Comparison of ENCODE assay signal across 28 mouse cellular contexts in the genomic region with DNA sequence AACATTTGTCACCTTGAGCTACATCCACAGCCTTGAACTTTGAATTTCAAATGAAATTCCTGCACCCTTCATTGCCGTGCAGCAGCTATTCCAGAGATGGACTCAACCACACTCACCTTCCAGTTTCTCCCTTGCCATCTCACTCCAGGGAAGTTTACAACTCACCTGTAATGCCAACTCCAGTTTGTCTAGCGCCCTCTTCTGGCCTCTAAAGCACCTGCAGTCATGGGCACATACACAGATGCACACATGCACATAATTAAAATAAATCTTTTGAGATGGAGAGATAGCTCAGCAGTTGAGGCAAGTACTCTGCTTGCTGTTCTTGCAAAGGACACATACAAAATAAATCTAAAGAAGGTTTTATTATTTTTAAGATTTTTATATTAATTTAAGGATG. TPM values are rescaled to one million over a fixed set of nuclear protein-coding genes. Genes with fewer than 3 reads are reported as not detected.
DNase-seq lines count a peak whose midpoint lies in the region; ATAC-seq and TF ChIP-seq lines count a peak whose summit lies in the region.
"Had no signal": no experiment of that assay in that cellular context is flagged by ENCODE, and none has a peak within 500 bp of the region (broad histone marks: within the 10 kb centered on the region; RNA-seq: fewer than 3 reads in every experiment).

No protein-coding gene starts in this region.

- TF ChIP-seq CTCF in kidney, postnatal 0 days (IDR thresholded peaks at IDR 0.05; ENCODE audit: low read depth) = peak; percentile 34; the same call in 1 of the 2 replicates
- TF ChIP-seq CTCF in kidney, adult 2 months (conservative IDR thresholded peaks at IDR 0.05; ENCODE audit: insufficient read depth, insufficient read length, low read depth, low read length) = no peak
- TF ChIP-seq CTCF in midbrain, postnatal 0 days (IDR thresholded peaks at IDR 0.05) = peak; percentile 21; the same call in 1 of the 2 replicates

- no peak overlapping the region for H3K4me2 ChIP-seq in kidney, postnatal 0 days (ENCODE audit: low read length)
- H3K4me2 ChIP-seq in midbrain, postnatal 0 days (ENCODE audit: low read depth, low read length, poor library complexity, severe bottlenecking) = no peak overlapping the region
- H3K4me2 ChIP-seq: embryonic facial prominence, embryonic 12.5 days; forebrain, embryonic 12.5 days; heart, embryonic 11.5 days; limb, embryonic 13.5 days; liver, embryonic 15.5 days; midbrain, embryonic 13.5 days; neural tube, embryonic 13.5 days had no signal

- no peak for ATAC-seq in CD4-positive, CD25-positive, alpha-beta regulatory T cell, adult 4 months
- ATAC-seq in kidney, postnatal 0 days (replicated peaks; ENCODE audit: low FRiP score, low read depth) = no peak
- ATAC-seq in midbrain, postnatal 0 days (ENCODE audit: low FRiP score) = no peak
- ATAC-seq in erythroblast, adult 5-6 weeks (replicated peaks; ENCODE audit: low FRiP score, poor library complexity, severe bottlenecking) = no peak
- ATAC-seq: midbrain, embryonic 13.5 days; Patski had no signal

- H3K9me3 ChIP-seq in kidney, postnatal 0 days (replicated peaks; ENCODE audit: low read length) = no peaks in the 10 kb centered on the region
- H3K9me3 ChIP-seq in midbrain, postnatal 0 days (ENCODE audit: low read length) = no peaks in the 10 kb centered on the region
- peaks cover 2% of the 10 kb centered on the region; the same call in 1 of the 2 replicates for H3K9me3 ChIP-seq in midbrain, embryonic 10.5 days (replicated peaks)
- H3K9me3 ChIP-seq: embryonic facial prominence, embryonic 12.5 days; forebrain, embryonic 12.5 days; hindbrain, embryonic 10.5 days; liver, embryonic 15.5 days; midbrain, embryonic 13.5 days; neural tube, embryonic 13.5 days had no signal

- no peaks in the 10 kb centered on the region for H3K36me3 ChIP-seq in kidney, postnatal 0 days (ENCODE audit: insufficient read depth, low read length)
- H3K36me3 ChIP-seq in kidney, adult 2 months (ENCODE audit: control insufficient read depth, insufficient read depth, low read length) = no peaks in the 10 kb centered on the region
- H3K36me3 ChIP-seq in midbrain, postnatal 0 days (ENCODE audit: insufficient read depth, low read length) = no peaks in the 10 kb centered on the region
- H3K36me3 ChIP-seq in midbrain, embryonic 10.5 days = no peaks in the 10 kb centered on the region
- H3K36me3 ChIP-seq: embryonic facial prominence, embryonic 12.5 days; forebrain, embryonic 12.5 days; hindbrain, embryonic 10.5 days; limb, embryonic 13.5 days; liver, embryonic 15.5 days; midbrain, embryonic 13.5 days; neural tube, embryonic 13.5 days had no signal

- H3K4me1 ChIP-seq in kidney, postnatal 0 days (replicated peaks; ENCODE audit: insufficient read depth, low read length) = peaks cover 25% of the 10 kb centered on the region
- H3K4me1 ChIP-seq in kidney, adult 2 months (ENCODE audit: control insufficient read depth, insufficient read depth, low read length) = no peaks in the 10 kb centered on the region
- peaks cover 3% of the 10 kb centered on the region; the same call in 1 of the 2 replicates for H3K4me1 ChIP-seq in midbrain, postnatal 0 days (ENCODE audit: insufficient read depth, low read length)
- peaks cover 24% of the 10 kb centered on the region for H3K4me1 ChIP-seq in midbrain, embryonic 10.5 days

- H3K27me3 ChIP-seq in kidney, postnatal 0 days (ENCODE audit: insufficient read depth, low read length) = no peaks in the 10 kb centered on the region
- no peaks in the 10 kb centered on the region for H3K27me3 ChIP-seq in kidney, adult 2 months (replicated peaks; ENCODE audit: control insufficient read depth, insufficient read depth, low read length)
- H3K27me3 ChIP-seq in midbrain, postnatal 0 days (ENCODE audit: insufficient read depth, low read length) = no peaks in the 10 kb centered on the region
- H3K27me3 ChIP-seq in midbrain, embryonic 10.5 days (ENCODE audit: low read depth, poor library complexity, severe bottlenecking) = 0 out of 2 replicates have a peak, but pooled peaks cover 3% of the 10 kb centered on the region
- H3K27me3 ChIP-seq: embryonic facial prominence, embryonic 12.5 days; forebrain, embryonic 12.5 days; limb, embryonic 13.5 days; liver, embryonic 15.5 days; midbrain, embryonic 13.5 days; neural tube, embryonic 13.5 days; Patski had no signal

- DNase-seq in CD4-positive, CD25-positive, alpha-beta regulatory T cell, adult 2 months (ENCODE audit: low read depth, low spot score) = peak; percentile 16
- DNase-seq in kidney, postnatal 0 days (ENCODE audit: low spot score) = no peak
- no peak for DNase-seq in kidney, adult 2 months
- no peak for DNase-seq in midbrain, postnatal 0 days (ENCODE audit: low spot score)
- no peak for DNase-seq in midbrain, embryonic 10.5 days (ENCODE audit: low spot score)
- DNase-seq: adrenal gland, adult 2 months; cerebellum, adult 18-20 months; cerebellum, postnatal 25 days; kidney, adult 8-10 months; kidney, postnatal 14 days; layer of hippocampus, postnatal 36 days; lung, postnatal 14 days; retina, postnatal 1 day; right cerebral cortex, postnatal 25 days; thymus, adult 18-20 months; thymus, postnatal 36 days had no signal

- H3K27ac ChIP-seq in kidney, postnatal 0 days = no peak overlapping the region
- H3K27ac ChIP-seq in kidney, adult 2 months (ENCODE audit: insufficient read depth, low read depth, low read length) = no peak overlapping the region
- no peak overlapping the region for H3K27ac ChIP-seq in midbrain, postnatal 0 days (ENCODE audit: low read depth, low read length)
- H3K27ac ChIP-seq in midbrain, embryonic 10.5 days (replicated peaks) = no peak overlapping the region
- H3K27ac ChIP-seq: embryonic facial prominence, embryonic 12.5 days; forebrain, embryonic 12.5 days; limb, embryonic 13.5 days; liver, embryonic 15.5 days; midbrain, embryonic 13.5 days; neural tube, embryonic 13.5 days had no signal

- H3K4me3 ChIP-seq in kidney, postnatal 0 days (replicated peaks; ENCODE audit: low read depth, low read length) = no peak overlapping the region
- H3K4me3 ChIP-seq in kidney, adult 2 months (ENCODE audit: insufficient read depth, low read depth, low read length) = no peak overlapping the region
- H3K4me3 ChIP-seq in midbrain, postnatal 0 days (ENCODE audit: low read depth, low read length) = no peak overlapping the region
- no peak overlapping the region for H3K4me3 ChIP-seq in midbrain, embryonic 10.5 days
- H3K4me3 ChIP-seq: embryonic facial prominence, embryonic 12.5 days; erythroblast, embryonic 14.5 days; forebrain, embryonic 12.5 days; hindbrain, embryonic 10.5 days; limb, embryonic 13.5 days; liver, embryonic 15.5 days; midbrain, embryonic 13.5 days; neural tube, embryonic 13.5 days had no signal

- H3K9ac ChIP-seq in kidney, postnatal 0 days (ENCODE audit: low read depth, low read length) = no peak overlapping the region
- no peak overlapping the region for H3K9ac ChIP-seq in midbrain, postnatal 0 days (replicated peaks; ENCODE audit: low read length, poor library complexity, severe bottlenecking)
- H3K9ac ChIP-seq: embryonic facial prominence, embryonic 12.5 days; forebrain, embryonic 12.5 days; limb, embryonic 13.5 days; liver, embryonic 15.5 days; midbrain, embryonic 13.5 days; neural tube, embryonic 13.5 days had no signal

- WGBS in kidney, postnatal 0 days = 81% methylated on average over 2 of the region's 2 CpGs
- WGBS in kidney, adult 2 months = 72% methylated on average over 2 of the region's 2 CpGs
- WGBS in midbrain, postnatal 0 days = 79% methylated on average over 2 of the region's 2 CpGs
- WGBS in midbrain, embryonic 10.5 days = 77% methylated on average over 2 of the region's 2 CpGs

- no peak for TF ChIP-seq POLR2A in kidney, adult 2 months (IDR thresholded peaks at IDR 0.05; ENCODE audit: low read depth, low read length)

RNA-seq across cellular contexts. Expression of gene Mrps18a, which starts 31.7 kb away (rescaled TPM):
- polyA plus RNA-seq in CD4-positive, CD25-positive, alpha-beta regulatory T cell, adult 4 months (2017; shearing (Covaris generic)) = 100 to 1,000 TPM; 112 to 139 TPM
- polyA plus RNA-seq in kidney, postnatal 0 days (2015; fragmentation: Nextera tagmentation; extraction: Ambion mirVana) = 171 and 188 TPM in 2 replicates
- polyA plus RNA-seq in kidney, adult 2 months (2012; rRNA removed) = 94.6 and 120 TPM in 2 replicates
- total RNA-seq in midbrain, postnatal 0 days (2014; rRNA removed) = 63.7 and 84.4 TPM in 2 replicates
- 173 and 175 TPM in 2 replicates for polyA plus RNA-seq in midbrain, postnatal 0 days (2015; fragmentation: Nextera tagmentation; extraction: Ambion mirVana)
- polyA plus RNA-seq in midbrain, embryonic 10.5 days (2016; fragmentation: Nextera tagmentation; extraction: Ambion mirVana) = 143 and 156 TPM in 2 replicates
- total RNA-seq in erythroblast, adult 5-6 weeks (2015; ENCODE audit: low replicate concordance) = 8.6 and 20.9 TPM in 2 replicates
- 3.6 and 21.0 TPM in 2 replicates for total RNA-seq in erythroblast, adult 5-6 weeks (2017; ENCODE audit: low replicate concordance)

RNA-seq across cellular contexts. Expression of gene Vegfa, which starts 46.9 kb away (rescaled TPM):
- not detected for polyA plus RNA-seq in CD4-positive, CD25-positive, alpha-beta regulatory T cell, adult 4 months (2017; shearing (Covaris generic))
- 6.3 TPM in 2 replicates for polyA plus RNA-seq in kidney, postnatal 0 days (2015; fragmentation: Nextera tagmentation; extraction: Ambion mirVana)
- polyA plus RNA-seq in kidney, adult 2 months (2012; rRNA removed) = 336 and 398 TPM in 2 replicates
- total RNA-seq in midbrain, postnatal 0 days (2014; rRNA removed) = 78.6 and 105 TPM in 2 replicates
- polyA plus RNA-seq in midbrain, postnatal 0 days (2015; fragmentation: Nextera tagmentation; extraction: Ambion mirVana) = 2.3 and 3.0 TPM in 2 replicates
- polyA plus RNA-seq in midbrain, embryonic 10.5 days (2016; fragmentation: Nextera tagmentation; extraction: Ambion mirVana) = 2.1 and 2.3 TPM in 2 replicates
- 8.8 and 14.8 TPM in 2 replicates for total RNA-seq in erythroblast, adult 5-6 weeks (2015; ENCODE audit: low replicate concordance)
- 5.7 and 11.3 TPM in 2 replicates for total RNA-seq in erythroblast, adult 5-6 weeks (2017; ENCODE audit: low replicate concordance)

Comparison
In these comparisons a context has a peak if more than half of its experiments do, and no peak if none do; other contexts are left out.
1. RNA of gene Vegfa, which starts 46.9 kb away (polyA plus RNA-seq): 336 to 398 TPM in kidney, adult 2 months; 6.3 TPM in kidney, postnatal 0 days, 2.3 to 3.0 TPM in midbrain, postnatal 0 days, 2.1 to 2.3 TPM in midbrain, embryonic 10.5 days and not detected in CD4-positive, CD25-positive, alpha-beta regulatory T cell, adult 4 months; every median in the first group is over 10 times any median in the second.